Mouse (Mus musculus) intestine, embryonic 15.5 days (tissue): ENCODE results near the gene Sh3pxd2a. TPM values are rescaled to one million over a fixed set of nuclear protein-coding genes. Genes with fewer than 3 reads are reported as not detected.
A peak's percentile ranks its signal among the peaks of the same experiment; 100 is the strongest.

Experiments
- ATAC-seq: fragments of 200-750 bp; cut with Nextera tagmentation; 2 replicates; pipeline ENCODE4 v1.8.0; 2017; ENCODE audit warnings: moderate TSS enrichment, moderate library complexity
- H3K27ac ChIP-seq: fragments of 300-500 bp; sonication (generic); 2 replicates; pipeline ENCODE4 v1.5.1; 2015; ENCODE audit warnings: mild to moderate bottlenecking, inconsistent platforms
- H3K27me3 ChIP-seq: fragments of 300-500 bp; sonication (generic); replicated peaks from 2 replicates; pipeline ENCODE4 v1.6.1; 2015; ENCODE audit warnings: inconsistent platforms
- H3K36me3 ChIP-seq: fragments of 300-500 bp; sonication (generic); 2 replicates; pipeline ENCODE4 v1.6.1; 2015; ENCODE audit warnings: inconsistent platforms
- H3K4me1 ChIP-seq: fragments of 300-500 bp; sonication (generic); replicated peaks from 2 replicates; pipeline ENCODE4 v1.6.1; 2015; ENCODE audit warnings: inconsistent platforms
- H3K4me2 ChIP-seq: fragments of 300-500 bp; sonication (generic); replicated peaks from 2 replicates; pipeline ENCODE4 v1.6.1; 2015; ENCODE audit warnings: mild to moderate bottlenecking, inconsistent platforms
- H3K4me3 ChIP-seq: fragments of 300-500 bp; sonication (generic); replicated peaks from 2 replicates; pipeline ENCODE4 v1.5.1; 2015; ENCODE audit warnings: inconsistent platforms
- H3K9ac ChIP-seq: fragments of 300-500 bp; sonication (generic); 2 replicates; pipeline ENCODE4 v1.6.1; 2015; ENCODE audit warnings: inconsistent platforms
- H3K9me3 ChIP-seq: fragments of 300-500 bp; sonication (generic); 2 replicates; pipeline ENCODE4 v1.6.1; 2016; ENCODE audit warnings: inconsistent platforms
- WGBS: fragments of 180-500 bp; shearing (Covaris S2); methylation state at CpG from one replicate; pipeline ENCODE4 v1.1.7; 2015; 5-methylcytosine and 5-hydroxymethylcytosine counted together
- polyA plus RNA-seq: library from polyadenylated mRNA; unstranded; fragments of >200 nt; fragmentation: Nextera tagmentation; extraction: Ambion mirVana; gene quantifications from 2 replicates; pipeline ENCODE4 v1.2.1, GENCODE M21; 2015

Sh3pxd2a gene
- polyA plus RNA-seq, 1 experiment from 2014 or later: 5.0 TPM

DNA sequence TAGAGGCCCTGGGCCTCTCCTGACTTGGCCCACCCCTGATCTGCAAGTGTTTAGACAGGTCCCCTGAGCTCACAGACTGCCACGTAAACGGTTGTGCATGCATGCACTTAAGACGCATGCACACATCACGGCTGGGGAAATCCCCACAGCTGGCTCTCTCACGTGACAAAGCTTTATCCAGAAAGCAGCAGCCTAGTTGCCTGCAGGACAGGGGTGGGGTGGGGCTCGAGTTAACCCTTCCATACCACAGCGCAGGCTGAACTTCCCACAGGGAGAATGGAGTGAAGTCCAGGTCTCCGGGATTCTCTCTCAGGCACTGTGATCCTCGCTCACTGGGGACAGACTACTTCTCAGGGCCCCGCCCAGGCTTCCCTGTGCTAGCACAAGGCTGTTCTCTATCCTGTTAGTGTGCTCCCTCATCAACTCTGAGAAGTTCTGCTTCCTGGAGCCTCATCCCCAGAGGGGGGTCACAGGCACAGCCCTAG is 133.4 kb downstream of the Sh3pxd2a start:
- no peaks in the 10 kb centered on the region for H3K9me3 ChIP-seq
- peak; percentile 94 for ATAC-seq
- H3K4me2 ChIP-seq: peak overlapping the region; percentile 36
- H3K27me3 ChIP-seq: no peaks in the 10 kb centered on the region
- H3K4me1 ChIP-seq: peaks cover 57% of the 10 kb centered on the region
- WGBS: 4% methylated on average over 10 of the region's 10 CpGs
- H3K4me3 ChIP-seq: no peak overlapping the region
- H3K27ac ChIP-seq: peak overlapping the region; percentile 86
- H3K9ac ChIP-seq: no peak overlapping the region
- H3K36me3 ChIP-seq: no peaks in the 10 kb centered on the region

DNA sequence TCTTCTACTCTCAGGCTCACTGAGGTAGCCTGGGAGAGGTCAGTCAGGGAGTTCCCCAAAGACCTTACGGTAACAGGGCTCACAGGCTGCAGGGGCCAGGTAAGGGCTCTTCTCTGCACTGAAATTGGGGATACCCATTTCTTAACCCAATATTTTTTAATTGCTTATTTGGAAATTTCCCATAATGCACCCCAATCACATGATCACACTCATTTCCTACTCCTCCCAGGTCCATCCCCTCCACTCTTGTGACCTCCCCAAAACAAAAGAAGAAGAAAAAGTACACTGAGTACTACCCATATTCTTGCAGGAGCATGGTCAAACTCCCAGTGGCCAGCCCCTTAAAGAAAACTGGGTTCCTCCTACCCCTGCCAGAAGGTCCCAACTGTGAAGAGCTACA is 135.1 kb downstream of the Sh3pxd2a start:
- Histone ChIP-seq H3K4me1 (peaks cover 46% of the 10 kb centered on the region), H3K4me3 (no peak overlapping the region)
- WGBS: 92% methylated on average over 1 of the region's 1 CpGs

GRCm38 (mm10) chr19:47327896-47328882 is 136.0 kb downstream of the Sh3pxd2a start:
- Histone ChIP-seq H3K27me3 (no peaks in the 10 kb centered on the region), H3K9ac (0 out of 2 replicates have a peak overlapping the region, but pooled peaks have one; percentile 2), H3K4me1 (peaks cover 46% of the 10 kb centered on the region), H3K27ac (peak overlapping the region; percentile 64), H3K4me3 (no peak overlapping the region), H3K9me3 (no peaks in the 10 kb centered on the region), H3K36me3 (no peaks in the 10 kb centered on the region), H3K4me2 (no peak overlapping the region)
- ATAC-seq: no peak
- 21% methylated on average over 11 of the region's 11 CpGs for WGBS

More for the DNA sequence above, 135.1 kb downstream of the Sh3pxd2a start:
- H3K9me3 ChIP-seq: no peaks in the 10 kb centered on the region
- ATAC-seq: no peak
- H3K27ac ChIP-seq: peak overlapping the region; percentile 64
- no peaks in the 10 kb centered on the region for H3K27me3 ChIP-seq
- no peak overlapping the region for H3K4me2 ChIP-seq
- no peaks in the 10 kb centered on the region for H3K36me3 ChIP-seq
- H3K9ac ChIP-seq: no peak overlapping the region

DNA sequence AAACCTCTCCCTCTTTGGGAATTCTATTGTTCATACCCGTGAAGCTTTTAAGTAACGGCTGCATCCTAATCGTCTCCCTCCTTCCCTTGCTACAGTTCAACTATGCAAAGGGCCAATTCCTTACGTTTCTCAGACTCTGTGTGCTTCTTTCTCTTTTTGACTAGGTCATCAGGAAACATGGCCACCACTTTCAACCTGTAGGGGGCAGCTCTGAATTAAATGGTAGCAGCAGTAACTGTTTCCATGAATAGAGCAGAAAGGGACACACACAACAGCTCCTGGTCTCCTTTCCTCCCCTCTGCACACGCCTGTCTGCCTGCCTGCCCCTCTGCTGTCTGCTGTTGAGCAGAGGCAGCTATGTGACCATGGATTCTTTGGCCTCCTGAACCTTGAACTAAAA is 138.3 kb downstream of the Sh3pxd2a start:
- 47% methylated on average over 5 of the region's 5 CpGs for WGBS
- Histone ChIP-seq H3K4me1 (peaks cover 42% of the 10 kb centered on the region), H3K27ac (0 out of 2 replicates have a peak overlapping the region, but pooled peaks have one; percentile 8), H3K9ac (no peak overlapping the region), H3K4me3 (no peak overlapping the region), H3K36me3 (no peaks in the 10 kb centered on the region), H3K9me3 (no peaks in the 10 kb centered on the region), H3K4me2 (no peak overlapping the region), H3K27me3 (no peaks in the 10 kb centered on the region)
- no peak for ATAC-seq

DNA sequence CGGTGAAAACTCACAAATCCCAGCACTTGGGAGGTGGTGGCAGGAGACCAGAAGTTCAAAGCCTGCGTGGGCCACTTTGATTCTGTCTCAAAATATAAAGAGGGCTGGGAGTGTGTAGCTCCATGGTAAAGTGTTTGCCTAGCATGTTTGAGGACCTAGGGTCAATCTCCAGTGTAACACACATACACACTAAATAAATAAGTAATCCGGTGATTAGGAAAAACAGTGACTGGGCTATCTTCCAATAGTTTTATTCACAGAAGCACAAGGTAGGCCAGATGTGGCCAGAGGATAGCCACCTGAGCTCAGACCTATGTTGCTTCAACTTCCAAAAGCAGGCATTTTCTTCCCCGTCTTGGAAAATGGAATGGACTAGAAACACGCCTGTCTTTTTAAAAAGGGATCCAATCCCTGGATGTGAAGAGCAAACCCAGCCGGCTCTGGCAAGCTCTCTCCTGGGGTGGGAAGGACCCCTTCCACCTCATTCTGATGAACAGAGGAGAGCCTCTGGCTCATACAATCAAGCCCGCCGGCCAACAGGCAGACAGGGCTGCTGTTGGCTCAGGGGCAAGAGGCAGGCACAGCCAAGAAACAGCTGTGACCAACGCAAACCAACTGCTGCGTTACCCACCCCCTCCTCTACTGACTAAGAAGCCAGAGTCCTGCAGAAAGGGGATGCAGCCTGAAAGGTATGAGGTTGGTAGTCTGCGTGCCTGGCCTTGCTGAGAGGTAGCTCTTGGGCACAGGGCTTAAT is 140.9 kb downstream of the Sh3pxd2a start:
- 71% methylated on average over 11 of the region's 11 CpGs for WGBS
- no peak overlapping the region for H3K9ac ChIP-seq
- no peaks in the 10 kb centered on the region for H3K9me3 ChIP-seq
- H3K27me3 ChIP-seq: no peaks in the 10 kb centered on the region
- H3K4me1 ChIP-seq: peaks cover 44% of the 10 kb centered on the region
- H3K4me2 ChIP-seq: no peak overlapping the region
- H3K27ac ChIP-seq: no peak overlapping the region
- no peaks in the 10 kb centered on the region for H3K36me3 ChIP-seq
- no peak for ATAC-seq
- no peak overlapping the region for H3K4me3 ChIP-seq

- 18% methylated on average over 8 of the region's 8 CpGs for WGBS
- Histone ChIP-seq H3K27ac (peak overlapping the region; percentile 49; the same call in 1 of the 2 replicates), H3K27me3 (no peaks in the 10 kb centered on the region), H3K4me2 (peak overlapping the region; percentile 36; the same call in 1 of the 2 replicates), H3K36me3 (no peaks in the 10 kb centered on the region), H3K4me1 (peaks cover 52% of the 10 kb centered on the region), H3K4me3 (no peak overlapping the region), H3K9me3 (no peaks in the 10 kb centered on the region), H3K9ac (no peak overlapping the region)
- 0 out of 2 replicates have a peak, but pooled peaks have one; percentile 26 for ATAC-seq
Measured at GRCm38 (mm10) chr19:47320331-47320668, 143.9 kb downstream of the Sh3pxd2a start.

- H3K27ac ChIP-seq: 0 out of 2 replicates have a peak overlapping the region, but pooled peaks have one; percentile 49
- no peak overlapping the region for H3K4me3 ChIP-seq
Measured at GRCm38 (mm10) chr19:47319521-47320330, 144.5 kb downstream of the Sh3pxd2a start.

DNA sequence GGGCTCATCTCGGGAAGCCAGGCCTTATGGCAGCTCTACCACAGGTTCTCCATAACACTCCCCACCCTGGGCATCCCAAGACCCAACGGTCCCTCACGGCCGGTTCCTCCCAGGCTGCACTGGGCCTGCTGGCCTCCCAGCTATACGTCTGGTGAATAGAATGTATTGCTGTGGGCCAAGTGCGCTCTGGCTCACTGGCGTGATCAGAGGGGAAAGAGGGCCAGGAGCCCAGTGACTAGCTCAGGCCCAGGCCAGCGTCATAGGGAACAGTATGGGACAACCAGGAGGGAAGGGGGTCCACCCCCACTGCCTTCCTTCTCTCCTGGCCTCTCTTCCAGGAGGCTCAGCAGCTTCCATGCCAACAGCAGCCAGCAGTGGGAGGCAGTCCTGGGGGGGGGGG is 145.1 kb downstream of the Sh3pxd2a start:
- Histone ChIP-seq H3K27me3 (no peaks in the 10 kb centered on the region), H3K36me3 (no peaks in the 10 kb centered on the region), H3K27ac (no peak overlapping the region), H3K4me2 (no peak overlapping the region), H3K9ac (no peak overlapping the region), H3K9me3 (no peaks in the 10 kb centered on the region), H3K4me3 (no peak overlapping the region), H3K4me1 (peaks cover 65% of the 10 kb centered on the region)
- WGBS: 81% methylated on average over 8 of the region's 8 CpGs
- no peak for ATAC-seq

More at GRCm38 (mm10) chr19:47319521-47320330, 144.5 kb downstream of the Sh3pxd2a start:
- WGBS: 63% methylated on average over 10 of the region's 10 CpGs
- H3K4me1 ChIP-seq: peaks cover 58% of the 10 kb centered on the region
- H3K9ac ChIP-seq: no peak overlapping the region
- no peaks in the 10 kb centered on the region for H3K36me3 ChIP-seq
- H3K4me2 ChIP-seq: peak overlapping the region; percentile 36; the same call in 1 of the 2 replicates
- no peak for ATAC-seq
- H3K27me3 ChIP-seq: no peaks in the 10 kb centered on the region
- no peaks in the 10 kb centered on the region for H3K9me3 ChIP-seq

- peaks cover 80% of the 10 kb centered on the region for H3K4me1 ChIP-seq
- H3K27me3 ChIP-seq: no peaks in the 10 kb centered on the region
- WGBS: 54% methylated on average over 15 of the region's 15 CpGs
- H3K9me3 ChIP-seq: no peaks in the 10 kb centered on the region
- peak; percentile 50 for ATAC-seq
- H3K4me3 ChIP-seq: no peak overlapping the region
- peak overlapping the region; percentile 48; the same call in 1 of the 2 replicates for H3K27ac ChIP-seq
- no peak overlapping the region for H3K4me2 ChIP-seq
- H3K9ac ChIP-seq: no peak overlapping the region
- H3K36me3 ChIP-seq: no peaks in the 10 kb centered on the region
Measured at GRCm38 (mm10) chr19:47317063-47317938, 146.9 kb downstream of the Sh3pxd2a start.

DNA sequence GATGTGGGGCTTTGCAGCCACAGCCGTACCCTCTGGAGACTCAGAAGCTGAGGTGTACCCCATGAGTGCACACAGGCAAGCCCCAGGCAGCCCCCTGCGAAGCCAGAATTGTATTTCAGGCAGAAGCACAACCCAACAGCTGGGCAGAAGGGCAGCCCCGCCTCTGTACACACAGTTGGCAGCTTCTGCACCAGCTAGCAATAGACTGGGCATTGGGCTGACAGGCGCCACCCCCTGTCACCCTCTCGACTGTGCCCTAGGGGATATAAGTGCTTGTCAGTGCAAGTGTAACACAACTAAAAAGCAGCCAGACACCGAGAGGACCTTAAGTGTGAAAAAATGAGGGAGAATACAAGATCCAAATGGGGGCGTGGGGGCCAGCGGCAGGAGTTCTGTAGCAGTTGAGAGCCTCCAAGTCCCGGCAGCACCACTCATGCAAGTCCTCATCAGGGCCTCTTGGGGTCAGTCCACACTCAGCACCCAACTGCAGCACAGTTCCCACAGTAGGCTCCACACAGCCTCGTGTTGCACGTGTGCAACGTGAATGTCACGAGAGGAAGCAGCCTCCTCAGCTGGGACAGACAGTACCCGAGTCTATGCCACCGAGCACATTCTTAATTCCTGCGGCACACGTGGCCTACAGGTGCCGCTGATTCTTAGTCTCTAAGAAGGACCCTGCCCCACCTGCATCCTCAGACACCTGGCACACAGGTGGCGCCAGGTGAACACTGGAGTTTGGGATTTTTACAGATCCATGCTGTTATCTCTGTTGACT is 147.7 kb downstream of the Sh3pxd2a start:
- Histone ChIP-seq H3K4me3 (no peak overlapping the region), H3K4me1 (peaks cover 84% of the 10 kb centered on the region), H3K27ac (no peak overlapping the region), H3K9me3 (no peaks in the 10 kb centered on the region), H3K36me3 (no peaks in the 10 kb centered on the region), H3K27me3 (no peaks in the 10 kb centered on the region), H3K9ac (no peak overlapping the region), H3K4me2 (no peak overlapping the region)
- WGBS: 74% methylated on average over 19 of the region's 19 CpGs
- ATAC-seq: no peak
